Mouse (Mus musculus): ENCODE measurements around the gene Btg2.

Btg2 gene

DNA sequence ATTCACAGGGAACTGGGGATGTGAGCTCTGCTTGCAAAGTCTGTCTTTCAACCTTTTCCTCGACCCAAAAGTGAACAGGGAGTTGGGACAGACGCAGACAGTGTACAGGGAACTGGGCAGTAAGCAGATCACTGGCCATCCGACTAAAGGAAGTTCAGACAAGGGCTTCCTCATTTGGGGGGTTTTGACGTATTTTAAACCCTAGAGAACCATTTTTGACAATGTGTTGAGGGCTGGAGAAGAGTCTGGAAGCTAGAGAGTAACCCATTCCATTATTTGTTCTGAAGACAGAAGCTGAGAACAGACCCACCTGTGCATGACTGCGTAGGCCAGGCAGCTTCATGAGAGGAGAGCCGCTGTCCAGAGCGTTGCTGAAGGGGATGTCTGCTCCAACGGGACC is 4.8 kb upstream of the Btg2 start:
- in situ Hi-C loops (cut with MboI; ENCODE audit: unreplicated experiment in 2 of 2), result loop anchor here in 1 of 2 experiments (25.0 kb wide), 2 partner anchors 1046 to 1054 kb away; partner anchors contain the start of genes Arl8a, Mdm4, Pik3c2b and Ptpn7

DNA sequence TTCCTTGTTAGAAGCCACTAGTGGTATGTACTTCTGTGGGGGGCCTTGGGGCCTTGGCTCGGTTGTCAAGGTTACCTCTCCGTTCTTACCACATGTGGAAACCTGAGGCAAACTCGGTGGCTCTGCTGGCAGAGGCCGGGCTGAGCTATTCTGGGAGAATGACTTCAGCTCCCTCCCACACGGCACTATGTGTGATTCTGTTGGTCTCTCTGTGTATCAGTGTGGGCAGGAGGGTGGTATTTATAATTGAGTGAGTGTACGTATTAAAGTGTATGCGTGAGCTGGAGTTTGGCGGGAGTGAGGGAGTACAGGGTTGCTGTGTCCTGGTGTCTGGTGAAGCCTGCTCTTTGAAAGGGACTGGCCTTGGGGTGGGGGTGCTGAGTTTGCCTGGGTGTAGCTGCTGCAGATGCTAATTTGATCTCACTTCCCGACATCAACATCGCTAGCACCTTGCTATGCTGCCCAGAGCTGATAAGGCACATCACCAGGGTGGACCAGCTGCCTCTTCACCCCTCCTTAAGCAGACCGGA is 4.1 kb upstream of the Btg2 start:
- in situ Hi-C loops (cut with MboI; ENCODE audit: unreplicated experiment in 2 of 2), result loop anchor here in 1 of 2 experiments (25.0 kb wide), 2 partner anchors 1046 to 1054 kb away; partner anchors contain the start of genes Arl8a, Mdm4, Pik3c2b and Ptpn7

DNA sequence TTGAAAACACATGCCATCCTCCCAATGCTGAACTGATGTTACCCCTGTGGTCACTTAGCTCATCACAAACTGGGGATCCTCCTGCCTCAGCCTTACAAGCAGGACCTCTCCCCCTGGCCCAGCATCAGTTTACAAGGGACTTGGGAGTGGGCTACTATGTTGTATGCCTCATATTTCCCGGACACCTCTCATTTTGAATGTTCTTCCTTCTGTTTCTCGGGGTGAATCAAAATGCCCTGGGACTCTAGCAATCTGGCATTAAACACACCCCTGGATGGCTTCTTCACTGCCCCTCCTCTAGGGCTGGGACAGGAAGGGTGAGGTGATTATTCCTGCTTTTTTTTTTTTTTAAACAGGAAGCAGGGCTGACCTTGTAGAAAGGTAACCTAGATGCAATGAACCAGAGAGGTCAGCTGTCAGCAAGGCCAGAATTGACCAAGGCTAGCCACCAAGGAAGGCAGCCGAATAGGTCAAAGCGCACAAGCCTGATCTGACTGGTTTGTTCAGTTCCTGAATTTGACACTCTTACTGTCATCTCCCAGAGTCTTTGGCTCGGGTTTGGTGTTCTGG is 2.0 kb upstream of the Btg2 start:
- in situ Hi-C loops (cut with MboI; ENCODE audit: unreplicated experiment in 2 of 2), result loop anchor here in 1 of 2 experiments (25.0 kb wide), 2 partner anchors 1044 to 1056 kb away; partner anchors contain the start of genes Arl8a, Mdm4, Pik3c2b and Ptpn7

DNA sequence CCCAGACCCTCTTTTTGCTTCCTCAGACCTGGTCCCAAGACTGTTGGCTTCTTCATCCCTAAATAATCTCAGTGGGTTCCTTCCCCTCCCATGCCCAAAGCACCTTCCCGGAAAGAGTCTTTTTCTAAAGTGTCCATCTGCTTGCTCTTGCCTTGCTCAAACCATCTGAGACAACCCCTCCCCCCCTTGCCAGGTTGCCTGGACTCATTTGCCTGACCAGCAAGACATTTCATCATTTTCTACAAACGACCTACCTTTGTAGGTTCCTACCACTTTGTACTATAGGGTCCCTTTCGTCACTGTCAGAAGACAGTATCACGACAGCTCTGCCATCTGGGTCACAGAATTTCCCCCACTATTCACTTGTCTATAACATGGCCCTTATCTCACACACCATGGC is 1.5 kb upstream of the Btg2 start:
- in situ Hi-C loops (cut with MboI; ENCODE audit: unreplicated experiment in 2 of 2), result loop anchor here in 1 of 2 experiments (25.0 kb wide), 2 partner anchors 1043 to 1057 kb away; partner anchors contain the start of genes Arl8a, Mdm4, Pik3c2b and Ptpn7

DNA sequence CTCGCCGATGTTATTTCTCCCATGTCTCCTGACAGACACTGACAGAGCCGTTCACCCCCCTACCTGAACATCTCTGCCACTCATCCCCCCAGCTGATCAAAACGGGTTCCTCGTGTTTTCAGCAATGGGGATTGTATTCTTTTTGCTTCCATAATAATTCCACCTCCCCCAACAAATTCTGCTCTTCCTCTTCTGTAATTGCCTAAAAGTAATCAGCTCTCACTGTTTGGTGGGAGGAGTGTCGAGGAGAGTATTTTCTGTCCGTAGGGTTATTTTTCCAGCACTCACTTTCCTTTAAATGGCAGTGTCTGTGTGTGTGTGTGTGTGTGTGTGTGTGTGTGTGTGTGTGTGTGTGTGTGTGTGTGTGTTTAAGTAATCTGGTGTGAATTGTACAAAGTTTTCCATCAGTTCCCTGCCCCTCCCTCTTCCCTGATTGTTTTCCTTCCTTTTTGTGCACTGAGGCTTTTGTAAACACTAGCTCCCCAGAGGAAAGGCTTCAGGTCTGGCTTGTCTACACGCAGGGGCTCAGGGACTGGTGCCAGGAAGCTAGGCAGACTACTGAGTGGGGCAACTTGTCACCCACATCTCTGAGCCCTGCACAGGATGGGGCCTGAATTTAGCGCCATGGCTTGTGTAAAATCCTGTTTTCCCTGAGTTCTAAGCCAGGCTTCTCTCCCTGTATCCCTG is 700 bp upstream of the Btg2 start:
- in situ Hi-C loops (cut with MboI; ENCODE audit: unreplicated experiment in 2 of 2), result loop anchor here in 1 of 2 experiments (25.0 kb wide), 2 partner anchors 1042 to 1058 kb away; partner anchors contain the start of genes Arl8a, Mdm4, Pik3c2b and Ptpn7

DNA sequence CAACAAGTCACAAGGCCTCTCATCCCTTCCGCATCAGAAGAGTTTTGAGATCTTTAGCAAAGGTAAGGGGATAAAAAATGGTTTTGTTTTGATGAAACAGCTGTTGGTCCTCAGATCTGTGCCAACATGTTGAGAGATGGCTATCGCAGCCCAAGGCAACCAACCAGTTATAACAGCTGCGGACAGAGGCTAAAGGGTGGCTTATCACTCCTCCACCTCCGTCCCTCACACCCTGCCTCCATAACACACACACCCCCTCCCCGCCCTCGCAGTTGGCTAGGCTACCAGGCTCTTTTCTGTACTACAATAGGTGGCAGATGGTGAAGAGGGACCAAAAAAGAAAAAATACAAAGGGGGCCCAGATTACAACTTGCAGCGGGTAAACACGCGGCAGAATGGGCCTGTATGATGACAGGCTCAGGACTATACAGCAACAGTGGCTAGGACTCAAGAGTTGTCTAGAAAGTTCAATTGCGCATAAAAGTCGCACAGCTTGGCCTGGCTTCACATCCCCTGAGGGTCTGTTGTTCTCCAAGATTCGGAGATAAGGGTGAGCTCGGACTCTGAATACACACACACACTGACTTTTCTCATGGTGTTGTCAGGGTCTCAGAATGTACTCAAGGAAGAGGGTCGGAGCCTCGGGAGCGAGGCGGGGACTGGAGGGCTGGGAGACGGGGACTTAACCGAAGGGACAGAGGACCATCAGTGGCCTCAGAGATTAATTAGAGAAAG is 692 bp downstream of the Btg2 start:
- in situ Hi-C loops (cut with MboI; ENCODE audit: unreplicated experiment in 2 of 2), result loop anchor here in 1 of 2 experiments (25.0 kb wide), 2 partner anchors 1041 to 1059 kb away; partner anchors contain the start of genes Arl8a, Mdm4, Pik3c2b and Ptpn7

DNA sequence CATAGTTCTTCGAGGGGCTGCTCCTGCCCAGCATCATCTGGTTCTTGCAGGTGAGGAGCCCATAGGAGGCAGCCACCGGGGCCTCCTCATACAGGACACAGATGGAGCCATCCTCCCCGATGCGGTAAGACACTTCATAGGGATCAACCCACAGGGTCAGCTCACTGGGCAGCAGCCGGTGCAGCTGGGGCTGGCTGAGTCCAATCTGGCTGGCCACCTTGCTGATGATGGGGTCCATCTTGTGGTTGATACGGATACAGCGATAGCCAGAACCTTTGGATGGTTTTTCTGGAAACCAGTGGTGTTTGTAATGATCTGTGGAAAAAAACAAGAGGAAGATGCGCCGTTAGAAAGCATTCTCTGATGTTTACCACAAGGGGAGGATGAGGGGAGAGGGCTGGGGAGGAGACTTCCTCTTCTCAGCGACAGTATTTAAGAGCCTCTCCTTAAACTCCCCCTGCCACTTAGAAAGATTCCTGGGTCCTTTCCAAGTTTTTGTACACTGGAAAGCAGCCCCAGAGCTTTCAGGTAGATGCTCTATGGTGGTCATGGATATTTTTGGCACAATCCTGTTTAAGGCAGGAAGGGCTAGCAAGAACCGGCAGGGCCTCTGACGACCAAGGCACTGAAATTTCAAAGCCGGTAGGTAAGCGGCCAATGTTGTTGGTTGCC is 1.4 kb downstream of the Btg2 start:
- in situ Hi-C loops (cut with MboI; ENCODE audit: unreplicated experiment in 2 of 2), result loop anchor here in 1 of 2 experiments (25.0 kb wide), 2 partner anchors 1040 to 1060 kb away; partner anchors contain the start of genes Arl8a, Mdm4, Pik3c2b and Ptpn7

DNA sequence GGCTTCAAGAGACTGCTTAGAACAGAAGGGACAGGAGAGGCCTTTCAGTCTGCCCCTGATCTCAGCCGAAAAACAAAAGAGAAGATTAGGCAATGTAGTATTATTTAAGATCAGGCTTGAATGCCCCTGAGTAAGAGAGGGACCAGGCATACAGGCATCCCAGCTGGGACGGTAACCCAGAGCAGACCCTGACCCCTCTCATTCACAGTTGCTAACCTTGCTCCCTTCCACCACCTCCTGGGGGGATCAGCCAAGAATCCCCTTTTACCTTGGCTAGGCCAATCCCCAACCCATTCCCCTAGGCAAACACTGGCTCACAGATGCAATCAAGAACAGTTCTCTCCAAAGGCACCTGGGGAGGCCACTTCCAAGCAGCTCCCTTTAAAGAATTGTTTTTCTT is 2.1 kb downstream of the Btg2 start:
- in situ Hi-C loops (cut with MboI; ENCODE audit: unreplicated experiment in 2 of 2), result loop anchor here in 1 of 2 experiments (25.0 kb wide), 2 partner anchors 1039 to 1061 kb away; partner anchors contain the start of genes Arl8a, Mdm4, Pik3c2b and Ptpn7

DNA sequence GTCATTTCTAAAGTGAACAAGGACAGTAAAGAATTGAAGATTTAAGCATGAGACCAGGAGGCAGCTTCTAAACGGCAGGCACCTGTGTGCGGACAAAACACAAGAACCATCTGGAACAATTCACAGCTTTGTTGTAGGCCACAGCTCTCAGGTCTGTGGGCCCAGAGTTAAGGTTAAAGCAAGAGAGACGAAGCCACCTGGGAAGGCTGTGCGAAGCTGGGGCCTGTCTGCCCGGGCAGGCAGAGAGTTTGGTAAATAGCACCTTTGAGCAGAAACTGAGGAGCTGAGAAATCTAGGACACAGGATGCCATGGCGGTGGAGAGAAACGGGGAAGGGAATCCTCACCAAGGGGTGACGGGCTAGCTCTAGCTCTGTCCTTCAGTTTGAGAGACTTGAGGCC is 3.4 kb downstream of the Btg2 start:
- in situ Hi-C loops (cut with MboI; ENCODE audit: unreplicated experiment in 2 of 2), result loop anchor here in 1 of 2 experiments (25.0 kb wide), 2 partner anchors 1038 to 1062 kb away; partner anchors contain the start of genes Arl8a, Mdm4, Pik3c2b and Ptpn7

DNA sequence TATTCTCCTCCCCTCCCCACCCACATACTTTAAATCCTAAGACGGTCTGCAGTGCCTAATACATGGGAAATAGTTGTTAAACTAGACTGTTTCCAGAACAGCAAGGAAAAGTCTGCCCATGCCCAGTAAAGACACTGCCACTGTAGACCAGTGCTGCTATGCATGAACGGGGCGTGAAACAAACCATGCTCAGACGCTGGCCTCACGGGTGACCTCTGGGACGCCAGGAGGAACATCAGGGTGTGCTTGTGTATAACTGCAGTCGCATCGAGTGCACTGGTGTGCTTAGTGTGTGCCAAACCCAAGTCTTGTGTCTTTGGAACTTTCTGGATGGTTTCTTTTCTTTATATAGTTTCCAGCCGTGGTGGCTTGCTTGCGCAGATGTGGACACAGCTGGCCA is 4.3 kb downstream of the Btg2 start:
- in situ Hi-C loops (cut with MboI; ENCODE audit: unreplicated experiment in 2 of 2), result loop anchor here in 1 of 2 experiments (25.0 kb wide), 3 partner anchors 937 to 1063 kb away; partner anchors contain the start of genes Arl8a, Mdm4, Pik3c2b and Ppp1r15b

DNA sequence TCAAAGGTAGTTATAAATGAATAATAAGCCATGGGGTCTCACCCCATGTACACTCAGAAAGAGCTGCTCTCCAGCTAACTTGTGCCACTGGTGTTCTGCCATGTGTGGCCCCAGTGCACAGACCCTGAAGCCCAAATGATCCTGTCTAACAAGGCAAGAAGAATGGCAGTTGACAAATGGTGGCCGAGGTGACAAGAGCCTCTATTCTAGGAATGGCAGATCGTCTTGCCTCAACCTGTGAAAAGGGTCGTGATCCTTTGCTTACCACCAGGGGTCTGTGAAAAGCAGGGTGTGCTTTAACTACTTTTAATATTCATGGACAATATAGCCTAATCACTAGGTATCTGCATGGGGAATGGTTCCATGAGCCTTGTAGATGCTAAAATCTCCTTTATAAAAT is 4.7 kb downstream of the Btg2 start:
- in situ Hi-C loops (cut with MboI; ENCODE audit: unreplicated experiment in 2 of 2), result loop anchor here in 1 of 2 experiments (25.0 kb wide), 1 partner anchor 937 kb away; the partner anchor contains the start of gene Ppp1r15b

DNA sequence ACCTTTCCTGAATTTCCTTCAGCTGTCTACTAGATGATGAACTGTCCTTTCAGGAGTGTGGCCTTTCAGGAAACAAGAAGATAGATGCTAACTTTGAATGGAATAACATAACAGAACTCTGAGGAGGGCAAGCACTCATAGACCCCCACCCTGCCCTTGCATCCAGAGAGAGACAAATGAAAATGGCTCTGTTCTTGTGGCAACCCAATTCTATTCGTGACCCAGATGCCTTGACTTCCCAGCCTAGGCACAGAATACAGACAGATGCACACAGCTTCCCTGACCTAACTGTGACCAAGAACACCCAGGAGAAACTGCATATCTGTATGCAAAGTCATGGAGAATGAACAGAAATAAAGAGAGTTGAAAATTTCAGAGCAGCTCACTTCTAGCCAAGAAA is 5.3 kb downstream of the Btg2 start:
- in situ Hi-C loops (cut with MboI; ENCODE audit: unreplicated experiment in 2 of 2), result loop anchor here in 1 of 2 experiments (25.0 kb wide), 1 partner anchor 936 kb away; the partner anchor contains the start of gene Ppp1r15b

DNA sequence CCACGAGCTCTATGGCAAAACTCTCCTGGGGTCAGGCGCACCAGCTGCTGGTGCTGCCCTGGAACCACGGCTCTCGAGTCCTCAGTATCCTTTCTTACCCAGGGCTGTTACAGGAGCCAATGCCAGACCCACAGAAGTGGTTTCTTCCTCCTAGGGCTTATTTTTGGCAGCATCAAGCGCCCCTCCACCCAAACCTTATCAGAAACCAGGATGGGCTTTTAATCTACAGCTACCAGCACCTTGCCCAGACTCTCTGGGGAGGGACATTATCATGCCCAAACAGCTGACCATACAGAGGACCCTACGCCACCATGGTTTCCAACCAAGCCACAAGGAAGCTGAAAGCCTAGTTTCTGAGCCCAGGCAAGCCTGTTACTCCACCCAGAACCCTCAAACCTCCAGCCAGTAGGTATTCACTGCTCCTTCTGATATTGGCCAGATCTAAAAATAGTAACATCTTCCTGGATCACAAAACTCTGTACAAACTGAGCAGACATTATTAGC is 5.8 kb downstream of the Btg2 start:
- in situ Hi-C loops (cut with MboI; ENCODE audit: unreplicated experiment in 2 of 2), result loop anchor here in 1 of 2 experiments (25.0 kb wide), 1 partner anchor 936 kb away; the partner anchor contains the start of gene Ppp1r15b

DNA sequence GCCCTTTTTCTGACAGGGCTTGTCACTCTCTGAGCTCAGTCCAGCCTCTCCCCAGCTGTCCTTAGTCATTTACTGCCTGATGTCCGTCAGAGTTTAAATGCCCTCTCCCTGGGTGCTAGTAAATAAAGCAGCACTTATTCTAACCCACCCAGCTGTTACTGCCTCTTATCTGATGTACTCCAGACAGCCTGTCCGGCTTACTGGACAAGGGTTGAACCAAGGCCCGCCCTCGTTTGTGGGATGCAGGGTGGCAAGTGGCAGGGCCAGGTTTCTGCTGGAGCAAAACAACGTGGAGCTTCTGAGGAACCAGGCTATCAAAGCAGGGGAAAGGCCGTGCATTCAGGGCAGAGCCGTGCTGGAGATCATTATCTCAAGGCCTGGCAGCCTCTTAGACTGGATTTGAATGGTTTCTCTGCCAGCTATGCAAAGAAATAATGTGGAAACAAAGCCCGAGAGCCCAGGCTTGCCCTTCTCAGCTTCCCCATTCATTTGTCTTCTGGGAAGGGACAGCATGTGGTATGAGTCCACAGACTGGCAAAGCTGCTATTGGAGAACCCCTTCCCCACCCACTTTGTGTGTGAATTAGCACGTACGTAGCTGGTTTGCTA is 7.4 kb downstream of the Btg2 start:
- in situ Hi-C loops (cut with MboI; ENCODE audit: unreplicated experiment in 2 of 2), result loop anchor here in 1 of 2 experiments (25.0 kb wide), 1 partner anchor 934 kb away; the partner anchor contains the start of gene Ppp1r15b

DNA sequence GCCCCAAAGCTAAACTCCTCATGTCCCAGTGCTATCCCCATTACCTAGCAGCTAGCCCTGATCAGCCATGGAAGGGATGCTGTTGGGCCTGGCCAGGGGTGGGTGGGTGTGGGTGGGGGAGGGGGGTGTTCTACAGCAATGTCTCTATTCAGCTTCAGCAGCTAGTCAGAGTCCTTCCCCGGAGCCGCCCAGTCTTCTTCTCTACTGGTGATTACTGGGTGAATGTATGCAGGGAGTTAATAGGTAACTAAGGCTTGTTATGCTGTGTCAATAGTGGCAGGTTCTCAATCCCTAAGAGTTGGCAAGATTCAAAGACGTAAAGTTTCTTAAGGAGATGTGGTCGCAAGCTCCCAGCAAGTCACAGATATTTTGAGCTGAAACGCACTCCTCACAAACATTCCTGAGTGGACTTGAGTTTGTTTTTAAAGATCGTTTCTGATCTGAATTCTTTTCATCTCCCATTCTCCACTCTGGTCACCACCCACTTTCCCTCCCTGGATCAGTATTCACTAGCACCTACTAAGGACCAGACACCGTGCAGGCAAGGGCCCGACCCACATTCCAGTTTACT is 8.7 kb downstream of the Btg2 start:
- in situ Hi-C loops (cut with MboI; ENCODE audit: unreplicated experiment in 2 of 2), result loop anchor here in 1 of 2 experiments (25.0 kb wide), 1 partner anchor 933 kb away; the partner anchor contains the start of gene Ppp1r15b

DNA sequence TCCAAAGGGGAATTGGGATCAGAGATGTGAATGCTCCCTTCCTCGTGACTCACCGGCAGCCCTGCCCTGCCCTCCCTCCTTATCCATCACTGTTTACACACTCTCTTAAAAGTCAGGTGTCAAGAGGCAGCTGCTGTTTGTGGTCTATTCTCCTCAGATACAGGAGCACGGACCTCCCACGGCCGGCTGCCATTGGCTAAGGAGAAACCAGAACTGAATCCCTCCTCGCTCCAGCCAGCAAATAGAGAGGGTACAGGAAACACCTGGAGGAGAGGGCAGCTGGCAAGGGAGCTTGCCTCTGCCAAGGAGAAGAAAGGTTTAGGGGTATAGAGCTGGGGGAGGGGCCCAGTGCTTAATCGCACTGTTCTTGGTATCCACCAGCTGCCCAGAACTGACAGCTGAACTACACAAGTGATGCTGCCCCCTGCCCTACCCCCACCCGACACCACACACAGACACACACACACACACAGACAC is 11.7 kb downstream of the Btg2 start:
- in situ Hi-C loops (cut with MboI; ENCODE audit: unreplicated experiment in 2 of 2), result loop anchor here (10.0 to 25.0 kb wide), 5 partner anchors 372 to 1068 kb away; partner anchors contain the start of genes Ppp1r15b (in 2 of the 2), Lax1 (in 1 of the 2) and Ptpn7 (in 1 of the 2)

DNA sequence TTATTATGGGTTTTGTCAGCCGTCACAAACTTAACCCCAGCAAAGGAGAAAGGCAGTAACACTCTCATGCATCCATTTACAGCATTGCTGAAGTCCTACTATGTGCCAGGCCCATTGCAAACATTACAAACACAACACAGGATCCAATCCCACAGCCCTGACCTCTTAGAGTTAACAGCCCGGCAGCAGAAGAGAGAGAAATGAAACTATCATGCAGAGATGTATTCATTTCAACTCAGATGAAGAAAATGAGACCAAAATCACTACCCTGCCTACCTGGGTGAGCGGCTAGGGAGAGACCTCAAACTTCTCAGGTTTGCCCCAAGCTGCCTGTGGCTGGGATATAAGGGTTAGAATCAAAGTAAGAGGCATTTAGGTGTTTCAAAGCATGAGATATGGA is 12.4 kb downstream of the Btg2 start:
- in situ Hi-C loops (cut with MboI; ENCODE audit: unreplicated experiment in 2 of 2), result loop anchor here (10.0 to 25.0 kb wide), 5 partner anchors 372 to 1068 kb away; partner anchors contain the start of genes Ppp1r15b (in 2 of the 2), Lax1 (in 1 of the 2) and Ptpn7 (in 1 of the 2)
